Mouse (Mus musculus) layer of hippocampus, adult 11-12 months (tissue): ENCODE measurements around the gene Pilrb2.
"Not testable (repeated sequence)": the region's sequence is repeated elsewhere in the genome, so short reads cannot be mapped to it uniquely, and the experiment has no call there.

ENCODE experiments used
- DNase-seq: peaks from one replicate; pipeline ENCODE4 v3.0.0; 2022; ENCODE audit warnings: low spot score

The Pilrb2 gene

GRCm38 (mm10) chr5:137871644-137872380, at the start of gene Pilrb2:
TSS of gene Pilrb2 (minus strand) at chr5:137871815.
- not testable (repeated sequence) for DNase-seq

DNA sequence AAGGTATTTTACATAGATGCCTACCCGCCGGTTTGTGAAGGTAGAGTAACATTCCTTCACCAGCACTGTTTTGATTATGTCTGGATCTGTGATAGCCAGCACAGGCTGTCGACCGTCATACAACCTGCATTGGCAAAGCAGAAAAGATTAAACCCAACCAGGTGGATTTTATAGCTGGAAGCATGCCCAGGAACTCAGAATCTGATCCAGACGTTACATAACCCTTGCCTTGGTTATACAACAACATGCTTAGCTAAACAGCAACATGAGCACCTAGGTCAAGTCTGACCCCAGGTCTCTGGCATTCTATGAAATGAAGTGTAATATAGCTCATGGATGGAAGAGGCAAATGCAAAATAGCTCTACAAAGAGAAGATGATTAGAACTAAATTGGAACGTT, 43.9 kb upstream of the Pilrb2 start:
- DNase-seq = no peak

- no peak for DNase-seq
Observed at GRCm38 (mm10) chr5:137914508-137914907, 42.9 kb upstream of the Pilrb2 start.

DNA sequence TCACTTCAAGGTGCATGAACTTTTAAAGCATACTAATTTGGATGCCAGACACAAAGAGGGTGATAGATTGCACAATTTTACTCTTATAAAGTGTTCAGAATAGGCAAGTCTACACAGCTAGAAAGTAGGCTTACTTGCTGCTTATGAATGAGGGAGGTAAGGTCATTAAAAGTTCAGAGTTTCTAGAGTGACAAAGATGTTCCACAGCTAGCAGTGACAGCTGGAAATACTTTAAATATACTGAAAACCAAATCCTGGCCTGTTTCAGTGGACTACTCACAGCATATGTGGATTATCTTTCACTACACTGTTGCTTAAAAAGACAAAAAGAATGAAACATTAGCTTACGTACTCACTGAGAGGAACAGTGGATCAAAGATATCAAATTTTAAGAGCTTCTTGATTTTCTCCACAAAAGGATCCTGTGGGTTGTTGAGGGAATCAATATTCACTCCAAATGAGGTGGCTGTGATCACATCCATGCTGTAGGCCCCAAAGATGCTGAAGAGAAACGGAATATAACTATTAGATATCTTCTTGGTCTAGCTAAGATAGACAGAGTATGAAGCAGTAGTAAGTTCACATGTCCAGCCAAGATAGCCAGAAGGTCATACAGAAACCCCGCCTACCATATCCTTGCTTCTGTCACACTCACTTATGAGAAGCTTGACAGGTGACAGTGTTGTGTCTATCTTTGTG, 38.1 kb upstream of the Pilrb2 start:
- DNase-seq = no peak

- DNase-seq = no peak
Observed at GRCm38 (mm10) chr5:137897812-137898211, 26.2 kb upstream of the Pilrb2 start.

GRCm38 (mm10) chr5:137892954-137893353, 21.3 kb upstream of the Pilrb2 start:
- DNase-seq = no peak

DNA sequence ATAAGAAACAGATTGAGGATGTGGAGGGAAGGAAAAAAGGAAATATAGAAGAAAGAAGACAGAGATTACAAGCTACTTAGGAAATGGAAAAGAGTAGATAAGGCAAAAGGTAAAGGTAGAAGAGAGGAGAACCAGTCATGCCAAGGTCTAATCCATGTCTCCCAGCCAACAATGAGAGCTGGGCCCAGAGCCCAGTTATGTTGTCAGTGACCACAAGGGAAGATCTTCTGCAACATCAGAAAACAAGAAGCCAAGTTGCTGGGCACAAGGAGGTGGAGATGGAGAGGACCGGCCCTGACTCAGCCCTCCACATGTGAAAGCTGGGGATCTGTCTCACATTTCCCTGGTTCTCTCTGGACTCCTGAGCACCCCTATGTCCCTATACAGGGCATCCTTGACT, 16.1 kb upstream of the Pilrb2 start:
- no peak for DNase-seq

DNA sequence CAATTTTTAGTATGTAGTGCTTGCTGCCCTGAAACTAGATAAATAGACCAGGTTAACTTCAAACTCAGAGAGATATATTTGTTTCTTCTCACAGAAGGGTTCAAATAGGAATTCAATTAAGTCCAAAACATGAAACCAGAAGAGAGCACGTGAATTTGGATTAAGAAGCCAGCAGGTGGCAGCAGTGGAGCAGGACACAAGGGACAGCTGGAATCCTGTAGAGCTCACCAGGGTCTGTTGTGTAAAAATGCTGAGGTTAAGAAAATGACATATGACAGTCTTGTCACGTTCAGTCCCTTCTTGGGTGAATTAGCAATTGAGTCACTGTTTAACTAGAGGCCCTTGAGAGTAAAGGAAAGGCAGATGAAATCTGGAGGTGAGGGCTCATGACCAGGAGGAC, 14.3 kb upstream of the Pilrb2 start:
- peak; percentile 60 for DNase-seq

DNA sequence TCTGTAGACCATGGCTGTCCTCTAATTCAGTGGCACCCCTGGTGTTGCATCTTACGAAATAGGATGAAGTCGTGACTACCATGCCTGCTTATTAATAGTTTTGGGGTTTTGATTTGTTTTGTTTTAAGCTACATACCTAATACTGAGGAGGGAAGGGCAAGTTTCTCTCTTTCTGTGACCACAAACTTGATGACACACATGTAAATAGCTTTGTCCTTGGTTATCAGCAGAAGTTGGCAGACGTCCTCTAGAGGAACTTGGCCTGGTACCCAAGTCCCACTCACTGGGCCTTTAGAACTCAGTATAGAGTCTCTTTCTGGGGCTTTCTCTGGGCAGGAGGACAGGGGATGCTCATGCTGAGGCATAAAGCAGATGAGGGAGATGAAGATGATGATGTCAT, 11.7 kb upstream of the Pilrb2 start:
- no peak for DNase-seq

DNA sequence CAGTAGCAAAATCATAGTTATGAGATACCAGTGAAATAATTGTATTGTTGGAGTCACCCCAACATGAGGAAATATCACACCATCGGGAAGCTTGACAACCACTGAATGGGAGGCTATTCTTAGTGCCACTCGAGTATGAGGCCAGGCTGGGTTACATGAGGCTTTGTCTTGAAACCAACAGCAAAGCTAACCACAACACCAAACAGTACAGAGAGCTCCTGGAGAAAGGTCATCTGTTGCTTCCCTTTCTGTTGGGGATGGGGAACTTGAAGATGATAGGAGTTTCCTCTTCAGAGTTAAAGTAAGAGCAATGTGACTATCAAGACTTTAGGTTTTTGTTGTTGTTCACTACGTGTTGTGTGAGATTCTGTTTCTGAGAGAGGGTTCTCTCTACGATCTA, 11.3 kb upstream of the Pilrb2 start:
- no peak for DNase-seq

GRCm38 (mm10) chr5:137877860-137878259, 6.2 kb upstream of the Pilrb2 start:
- DNase-seq = peak; percentile 29

DNA sequence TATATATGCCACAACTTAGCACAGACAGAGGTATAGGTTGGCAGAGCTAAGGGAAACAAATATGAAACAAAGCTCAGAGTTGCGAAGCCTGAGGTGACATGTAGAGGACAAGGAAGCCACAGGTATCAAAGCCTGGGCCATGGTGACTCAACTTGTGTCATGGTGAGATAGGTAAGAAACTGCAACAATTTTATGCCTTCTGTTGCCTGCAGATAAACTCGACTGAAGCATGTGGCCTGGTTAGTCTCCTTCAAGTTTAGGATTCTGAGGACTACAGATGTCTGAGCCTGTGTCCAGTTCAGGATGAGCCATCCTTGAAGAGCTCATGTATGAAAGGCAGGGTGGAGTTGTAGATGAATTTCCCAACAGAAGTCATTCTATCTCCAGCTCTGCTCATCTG, 3.4 kb upstream of the Pilrb2 start:
- no peak for DNase-seq

DNA sequence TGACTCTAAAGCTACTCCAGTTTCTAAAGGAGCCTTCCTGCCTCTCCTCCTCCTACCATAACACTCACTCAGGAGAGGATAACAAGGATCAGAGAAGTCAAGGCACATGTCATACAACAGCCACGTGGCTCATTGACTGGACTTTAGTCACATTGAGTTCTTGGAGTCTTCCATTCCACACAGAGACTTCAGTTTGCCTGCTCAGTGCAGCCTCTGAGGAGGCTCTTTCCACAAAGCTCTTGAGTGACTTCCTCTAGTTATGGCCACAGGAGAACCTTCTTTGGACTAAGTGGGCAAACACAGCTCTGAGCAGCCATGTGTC, 727 bp upstream of the Pilrb2 start:
- not testable (repeated sequence) for DNase-seq

GRCm38 (mm10) chr5:137868600-137868999, 3.0 kb downstream of the Pilrb2 start:
- not testable (repeated sequence) for DNase-seq

DNA sequence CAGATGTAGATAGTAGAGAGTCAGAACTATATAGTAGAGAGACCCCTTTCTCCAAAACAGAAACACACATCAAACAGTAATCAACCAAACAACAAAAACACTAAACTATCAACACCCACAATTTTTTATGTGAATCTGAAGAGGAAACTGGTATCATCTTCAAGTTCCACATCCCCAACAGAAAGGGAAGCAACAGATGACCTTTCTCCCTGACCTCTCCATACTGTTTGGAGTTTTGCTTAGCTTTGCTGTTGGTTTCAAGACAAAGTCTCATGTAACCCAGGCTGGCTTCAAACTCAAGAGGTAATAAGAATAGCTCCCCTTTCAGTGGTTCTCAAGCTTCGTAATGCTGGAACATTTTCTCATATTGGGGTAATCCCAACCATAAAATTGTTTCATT, 7.6 kb downstream of the Pilrb2 start:
- DNase-seq = not testable (repeated sequence)

DNA sequence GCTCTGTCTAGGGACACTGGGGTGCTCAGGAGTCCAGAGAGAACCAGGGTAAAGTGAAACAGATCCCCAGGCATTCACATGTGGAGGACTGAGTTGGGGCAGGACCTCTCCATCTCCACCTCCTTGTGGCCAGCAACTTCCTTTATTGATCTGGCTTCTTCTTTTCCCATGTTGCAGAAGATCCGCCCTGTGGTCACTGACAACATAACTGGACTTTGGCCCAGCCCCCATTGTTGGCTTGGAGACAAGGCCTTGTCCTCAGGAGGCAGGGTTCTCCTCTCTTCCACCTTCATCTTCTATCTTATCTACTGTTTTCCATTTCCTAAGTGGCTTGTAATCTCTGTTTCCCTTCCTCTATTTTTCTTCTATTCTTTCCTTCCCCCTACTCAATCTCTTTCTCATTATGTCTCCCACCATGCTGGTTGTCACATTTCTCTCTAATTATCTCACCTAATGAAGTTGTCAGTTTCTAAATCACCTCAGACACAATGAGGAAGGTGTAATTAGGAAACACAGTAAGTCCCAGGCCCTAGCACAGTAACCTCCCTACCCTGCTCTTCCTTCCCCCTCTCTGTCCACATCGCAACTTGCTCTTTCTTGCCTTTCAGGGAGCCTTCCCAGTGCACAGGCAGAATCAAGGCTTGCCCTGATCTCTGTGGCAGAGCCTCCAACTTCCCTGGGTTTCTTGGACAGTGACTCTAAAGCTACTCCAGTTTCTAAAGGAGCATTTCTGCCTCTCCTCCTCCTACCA, 13.5 kb downstream of the Pilrb2 start, which contains the start of gene Pilrb1:
Pilrb1 (minus strand) TSS at position 147 of the 751 bp plus-strand sequence.
- not testable (repeated sequence) for DNase-seq

DNA sequence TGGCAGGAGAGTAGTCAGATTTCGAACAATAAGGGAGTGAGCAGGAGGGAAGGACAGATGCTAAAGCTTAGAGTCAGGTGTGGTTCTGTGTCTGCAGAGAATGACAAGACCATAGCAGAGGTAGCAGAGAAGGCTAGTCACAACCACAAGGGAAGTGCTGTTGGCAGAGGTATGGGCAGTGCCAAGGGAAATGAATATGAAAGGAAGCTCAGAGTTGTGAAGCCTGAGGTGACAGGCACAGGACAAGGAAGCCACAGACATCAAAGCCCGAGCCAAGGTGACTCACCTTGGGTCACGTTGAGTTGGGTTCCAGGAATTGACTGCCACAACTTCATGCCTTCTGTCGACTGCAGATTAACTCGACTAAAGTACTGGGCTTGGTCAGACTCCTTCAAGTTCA, 14.7 kb downstream of the Pilrb2 start:
- DNase-seq = not testable (repeated sequence)

- not testable (repeated sequence) for DNase-seq
Observed at GRCm38 (mm10) chr5:137854907-137855306, 16.7 kb downstream of the Pilrb2 start.

GRCm38 (mm10) chr5:137850313-137850712, 21.3 kb downstream of the Pilrb2 start:
- not testable (repeated sequence) for DNase-seq

GRCm38 (mm10) chr5:137837110-137837509, 34.5 kb downstream of the Pilrb2 start:
- not testable (repeated sequence) for DNase-seq

DNA sequence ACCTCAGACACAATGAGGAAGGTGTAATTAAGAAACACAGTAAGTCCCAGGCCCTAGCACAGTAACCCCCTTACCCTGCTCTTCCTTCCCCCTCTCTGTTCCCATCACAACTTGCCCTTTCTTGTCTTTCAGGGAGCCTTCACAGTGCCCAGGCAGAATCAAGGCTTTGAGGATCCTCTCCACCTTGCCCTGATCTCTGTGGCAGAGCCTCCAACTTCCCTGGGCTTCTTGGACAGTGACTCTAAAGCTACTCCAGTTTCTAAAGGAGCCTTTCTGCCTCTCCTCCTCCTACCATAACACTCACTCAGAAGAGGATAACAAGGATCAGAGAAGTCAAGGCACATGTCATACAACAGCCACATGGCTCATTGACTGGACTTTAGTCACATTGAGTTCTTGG, 35.0 kb downstream of the Pilrb2 start:
- DNase-seq = no peak

- DNase-seq = not testable (repeated sequence)
Observed at GRCm38 (mm10) chr5:137835966-137836520, 35.6 kb downstream of the Pilrb2 start, which contains the start of gene Pilra. TSS of gene Pilra (minus strand) at chr5:137836281.
